Mouse (Mus musculus): ENCODE data around the gene Fbxl20.

DNA sequence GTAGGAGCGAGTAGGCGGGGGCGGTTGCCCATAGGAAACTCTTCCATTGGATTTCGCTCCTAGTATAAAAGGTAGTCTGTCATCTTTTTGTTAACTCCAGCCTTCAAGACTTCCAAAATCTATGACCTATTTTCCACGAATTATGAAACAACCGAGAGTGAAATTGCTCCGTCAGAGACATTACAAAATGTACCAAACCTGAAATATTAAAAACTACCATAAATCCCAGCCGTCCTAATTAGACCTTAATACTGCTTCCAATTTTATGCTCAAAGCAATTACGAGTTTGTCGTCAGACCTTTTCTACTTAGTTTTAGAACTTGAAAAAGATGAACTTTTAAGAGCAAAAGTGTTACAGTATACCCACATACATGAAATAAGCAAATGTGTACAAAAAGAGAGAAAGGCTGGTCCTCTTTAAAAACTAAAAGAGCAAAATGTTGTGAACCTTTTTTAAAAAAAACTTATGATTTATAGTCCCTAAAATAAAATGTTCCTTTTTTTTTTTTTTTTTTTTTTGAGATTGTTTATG lies 488 bp upstream of the Fbxl20 start:
- TF ChIP-seq CTCF (IDR thresholded peaks at IDR 0.05) (no peak), EP300 (IDR thresholded peaks at IDR 0.05) (no peak)

All from lung, postnatal 0 days (tissue).